Mouse (Mus musculus) thymus, adult 2 months (tissue): ENCODE measurements at regions not wholly inside any gene's neighbourhood (a gene's known extent, or its start where the extent isn't known, plus 50 kb on each side); places are given as distances from the start of the nearest gene placed in this dataset.

Experiments used
- CTCF ChIP-seq: fragments of 200-500 bp; IDR thresholded peaks from 2 replicates; pipeline ENCODE4 v1.5.1; 2012; ENCODE audit warnings: mild to moderate bottlenecking, control low read depth, low read length, moderate library complexity, borderline replicate concordance; ENCODE audit not compliant: control insufficient read depth, poor library complexity, insufficient read depth; ENCODE audit errors: extremely low read depth
- POLR2A ChIP-seq: fragments of 200-500 bp; IDR thresholded peaks from 2 replicates; pipeline ENCODE4 v1.6.1; 2012; ENCODE audit warnings: mild to moderate bottlenecking, low read length, control low read depth, moderate library complexity; ENCODE audit not compliant: control insufficient read depth, poor library complexity, insufficient read depth; ENCODE audit errors: extremely low read depth

DNA sequence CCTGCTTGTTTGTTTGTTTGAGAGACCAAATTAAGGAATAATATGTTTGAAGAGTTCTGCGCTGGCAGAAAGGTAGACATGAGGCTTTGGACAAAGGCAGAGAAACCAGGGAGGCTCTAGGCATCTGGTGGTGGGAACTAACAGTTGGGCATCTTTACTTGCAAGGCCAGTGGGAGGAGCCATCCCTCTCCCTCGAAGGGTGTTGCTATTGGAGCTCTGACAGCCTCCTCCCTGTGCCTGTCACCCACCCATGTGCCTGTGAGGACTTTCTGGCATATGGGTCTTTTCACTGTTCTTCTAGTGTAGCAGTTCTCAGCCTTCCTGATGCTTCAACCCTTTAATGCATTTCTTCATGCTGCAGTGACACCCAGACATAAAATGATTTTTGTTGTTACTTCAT is 206.7 kb upstream of the Prok2 start:
- no peak for TF ChIP-seq POLR2A
- TF ChIP-seq CTCF: no peak
